Mouse (Mus musculus) v-Abl transformed pro-B cells (cell line): Measurements from ENCODE around the gene Mcu.

Source experiments
- in situ Hi-C, 2 experiments: fragments of 400-800 bp; cut with MboI; formaldehyde crosslinking; loops; one replicate each; pipeline ENCODE4 v1.15.1; 2025; ENCODE audit not compliant: unreplicated experiment in 2 of 2

The Mcu gene

DNA sequence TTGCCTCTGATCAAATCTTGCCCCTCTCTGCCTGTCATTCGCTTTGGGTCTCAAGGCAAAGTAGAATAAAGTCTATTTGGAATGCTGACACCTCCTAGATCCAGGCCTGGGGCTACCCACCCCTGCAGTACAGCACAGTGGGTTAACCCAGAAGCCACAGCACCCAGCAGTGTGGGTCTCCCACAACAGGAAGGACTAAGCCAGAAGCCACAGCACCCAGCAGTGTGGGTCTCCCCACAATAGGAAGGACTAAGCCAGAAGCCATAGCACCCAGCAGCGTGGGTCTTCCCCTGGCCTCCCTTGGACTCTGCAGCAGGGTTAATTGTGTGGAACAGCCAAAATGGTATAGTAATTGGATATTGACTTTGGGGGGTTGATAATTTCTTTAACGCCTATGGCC lies 76.4 kb downstream of the Mcu start:
- in situ Hi-C loops, result no loop called here

DNA sequence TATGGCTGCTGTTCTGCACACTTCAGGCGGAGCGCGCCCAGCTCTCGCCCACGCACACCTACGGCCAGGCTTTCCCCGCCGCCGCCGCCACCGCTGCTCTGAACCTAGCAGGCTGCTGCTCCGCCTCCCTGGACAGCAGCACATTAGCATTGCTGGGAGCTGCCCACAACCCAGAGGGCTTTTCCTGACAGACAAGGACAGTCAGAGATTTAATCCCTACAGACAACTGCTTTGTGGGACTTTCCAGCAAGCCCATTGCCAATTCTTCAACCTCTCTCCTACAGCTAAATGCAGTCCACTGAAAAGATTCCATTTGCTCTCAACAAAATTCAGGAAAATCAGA lies 77.0 kb downstream of the Mcu start:
- in situ Hi-C loops, result no loop called here

DNA sequence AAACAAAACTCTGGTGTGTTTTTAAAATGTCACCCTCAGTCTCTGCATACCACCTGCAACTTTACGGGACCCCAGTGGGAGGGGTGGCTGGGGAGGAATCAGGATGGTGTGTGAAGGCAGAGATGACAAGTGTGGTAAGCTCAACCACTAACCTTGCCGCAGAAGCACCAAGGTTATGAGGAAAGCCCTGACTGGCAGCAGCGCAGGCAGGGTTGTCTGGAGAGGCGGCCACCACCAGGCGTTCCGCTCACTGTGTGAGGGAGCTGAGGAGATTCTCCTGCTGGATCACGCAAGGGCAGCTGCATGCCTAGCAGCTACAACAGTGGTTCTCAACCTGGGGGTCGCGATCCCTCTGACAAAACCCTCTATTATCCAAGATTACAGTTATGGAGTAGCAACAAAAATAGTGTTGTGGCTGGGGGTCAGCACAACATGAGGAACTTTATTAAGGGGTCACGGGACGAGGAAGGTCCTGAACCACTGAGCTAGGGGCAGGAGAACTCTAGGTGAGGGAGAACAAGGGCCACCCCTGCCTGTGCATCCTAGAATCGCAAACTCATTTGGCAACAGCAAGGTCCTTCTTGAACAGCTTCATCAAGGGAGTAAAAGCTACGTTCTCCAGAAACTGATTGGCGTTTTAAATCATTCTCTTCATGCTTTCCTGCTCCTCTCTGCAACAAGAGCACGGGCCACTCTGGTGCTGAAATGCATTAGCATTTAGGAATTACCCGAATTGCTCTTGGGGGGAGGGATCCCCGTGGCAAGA lies 77.5 kb downstream of the Mcu start:
- in situ Hi-C loops, result no loop called here

DNA sequence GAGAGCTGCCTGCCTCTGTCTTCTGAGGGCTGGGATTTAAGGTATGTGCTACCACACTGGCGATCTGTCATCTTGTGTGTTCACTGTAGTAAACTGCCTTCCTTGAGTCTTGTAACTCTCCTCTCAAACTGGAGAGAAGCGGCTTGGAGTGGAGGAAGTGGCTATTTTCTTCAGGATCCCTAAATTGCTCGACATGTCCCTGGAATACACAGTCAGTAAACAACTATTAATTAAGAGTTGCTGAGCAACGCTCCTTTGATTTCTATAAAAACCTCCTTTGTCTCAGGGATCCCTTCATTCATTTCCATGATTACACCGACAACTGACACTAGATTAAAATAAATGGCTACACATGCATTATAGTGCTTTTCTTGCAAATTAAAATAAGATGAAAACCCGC lies 78.4 kb downstream of the Mcu start:
- in situ Hi-C loops, result no loop called here

DNA sequence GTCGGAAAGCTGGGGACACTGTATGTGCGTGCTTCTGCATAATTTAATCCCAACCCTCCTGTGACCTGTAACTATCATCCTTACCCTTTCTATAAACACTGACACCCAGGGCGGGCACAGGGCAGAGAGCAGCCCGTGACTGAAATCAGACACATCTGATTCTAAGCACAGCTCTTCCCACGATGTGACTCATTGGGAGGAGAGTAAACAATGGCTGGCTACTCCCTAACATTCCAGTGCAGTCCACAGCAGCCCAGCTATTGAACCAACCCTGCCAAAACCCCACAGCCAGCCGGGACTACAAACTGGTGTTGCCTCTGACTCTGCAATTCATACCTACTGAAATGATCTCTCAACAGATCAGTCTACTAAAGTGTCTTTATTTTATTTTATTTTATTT lies 78.9 kb downstream of the Mcu start:
- in situ Hi-C loops, result no loop called here

DNA sequence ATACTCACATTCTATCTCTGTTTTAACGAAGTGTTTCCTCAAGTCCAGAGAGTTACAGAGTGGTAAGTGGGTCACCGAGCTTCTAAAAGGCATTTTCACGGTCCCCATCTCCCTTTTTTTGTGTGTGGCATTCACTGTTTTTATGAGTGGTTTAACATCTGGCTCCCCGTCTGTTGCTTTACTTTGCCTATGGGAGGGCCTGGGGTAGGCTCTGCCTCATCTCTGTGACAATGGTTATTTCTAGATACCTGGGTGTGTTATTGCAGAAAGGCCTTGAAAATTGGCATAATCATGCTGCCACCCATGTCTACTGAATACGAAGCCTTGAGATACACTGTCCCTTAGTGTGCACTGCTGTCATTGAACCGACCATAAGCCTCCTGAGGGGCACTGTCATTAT lies 84.2 kb downstream of the Mcu start:
- in situ Hi-C loops, result no loop called here

DNA sequence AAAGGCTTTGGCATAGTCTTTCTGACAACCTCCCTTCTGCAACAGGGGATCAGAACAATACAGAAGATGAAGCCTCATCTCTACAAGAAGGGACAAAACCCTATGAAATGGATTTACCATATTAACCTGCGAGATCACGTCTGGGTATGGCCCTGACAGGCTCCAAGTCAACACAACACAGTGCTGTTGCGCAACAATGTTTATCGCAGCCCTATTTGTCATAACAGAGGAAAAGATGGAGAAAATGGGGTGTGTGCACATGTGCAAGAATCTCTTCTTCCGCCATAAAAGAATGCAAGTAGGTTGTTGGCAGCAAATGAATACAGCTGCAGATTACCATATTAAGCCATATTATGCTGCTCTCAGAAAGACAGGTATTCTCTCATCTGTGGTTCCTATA lies 88.7 kb downstream of the Mcu start:
- in situ Hi-C loops, result no loop called here

DNA sequence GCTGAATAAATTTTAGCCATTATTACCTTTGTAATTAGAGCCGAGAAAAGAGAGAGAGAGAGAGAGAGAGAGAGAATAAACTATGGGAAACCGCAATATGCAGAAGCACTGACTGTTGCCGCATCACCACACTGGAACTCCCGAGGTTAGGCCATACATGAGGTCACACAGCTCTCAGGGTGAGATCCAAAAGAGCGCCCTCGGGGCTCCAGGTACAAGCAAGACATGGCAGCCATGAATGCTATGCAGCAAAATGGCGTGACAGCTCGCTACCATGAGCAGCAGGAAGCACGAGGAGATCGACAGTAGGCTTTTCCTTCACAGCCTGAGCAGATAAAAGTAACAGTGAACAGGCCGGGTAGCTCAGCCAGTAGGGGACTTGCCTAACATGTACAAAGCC lies 89.2 kb downstream of the Mcu start:
- in situ Hi-C loops, result no loop called here

DNA sequence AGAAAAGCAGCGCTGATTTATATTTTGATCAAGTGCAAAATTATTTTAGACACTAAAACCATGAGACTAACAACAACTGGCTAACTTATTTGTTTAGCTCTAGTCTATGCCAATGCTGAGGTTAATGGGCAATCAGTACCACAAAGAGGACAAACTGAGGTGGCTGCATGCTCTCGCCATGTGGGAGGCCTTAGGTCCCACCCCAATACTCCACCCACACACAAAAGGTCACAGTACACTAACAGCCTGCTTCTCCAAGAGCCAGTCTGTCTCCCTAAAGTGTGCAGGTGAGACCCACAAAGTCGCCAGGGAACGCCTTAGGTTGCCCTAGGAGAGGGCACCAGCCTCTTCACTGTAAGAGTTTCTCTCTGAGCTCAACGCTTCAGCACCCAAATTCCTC lies 91.8 kb downstream of the Mcu start:
- in situ Hi-C loops, result no loop called here

DNA sequence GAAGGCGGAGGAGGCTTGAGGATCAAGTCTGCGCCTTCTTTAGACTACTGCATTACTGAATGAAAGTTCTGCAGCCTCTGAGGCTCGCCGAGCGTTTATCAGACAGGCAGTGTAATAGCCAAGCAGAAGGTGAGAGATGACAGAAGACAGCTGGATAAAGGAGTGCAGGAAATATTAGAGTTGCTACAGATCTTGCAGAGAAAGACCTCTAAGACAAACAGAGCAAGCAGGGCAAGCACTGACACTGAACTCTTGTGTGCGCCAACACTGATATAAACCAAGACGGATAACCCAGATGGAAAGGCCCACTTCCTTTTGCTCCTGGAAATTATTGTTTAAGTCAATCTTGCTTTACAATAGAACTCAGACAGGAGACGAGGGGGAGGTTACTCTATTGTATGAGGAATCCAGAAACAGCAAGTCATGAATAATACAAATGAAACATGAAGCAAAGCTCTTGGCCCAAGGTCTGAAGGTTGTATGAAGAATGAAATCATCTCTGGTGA lies 92.6 kb downstream of the Mcu start:
- in situ Hi-C loops, result no loop called here

DNA sequence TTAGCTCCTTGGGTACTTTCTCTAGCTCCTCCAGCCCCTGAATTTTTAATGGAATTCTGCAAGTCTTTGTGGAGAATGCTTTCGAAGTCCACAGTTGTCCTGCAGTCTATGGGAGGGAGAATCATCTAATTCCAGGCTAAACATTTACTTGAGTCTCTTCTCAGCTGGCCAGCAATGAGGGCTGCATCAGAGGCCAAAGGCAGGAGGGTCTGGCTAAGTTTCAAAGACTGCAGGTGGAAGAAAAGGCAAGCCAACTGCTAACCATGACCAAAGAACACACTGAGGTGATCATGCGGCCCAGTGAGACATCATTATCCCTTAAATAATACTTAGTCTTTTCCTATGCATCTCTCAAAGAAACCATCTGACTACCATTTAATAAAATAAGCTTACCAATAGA lies 95.8 kb downstream of the Mcu start:
- in situ Hi-C loops, result no loop called here

DNA sequence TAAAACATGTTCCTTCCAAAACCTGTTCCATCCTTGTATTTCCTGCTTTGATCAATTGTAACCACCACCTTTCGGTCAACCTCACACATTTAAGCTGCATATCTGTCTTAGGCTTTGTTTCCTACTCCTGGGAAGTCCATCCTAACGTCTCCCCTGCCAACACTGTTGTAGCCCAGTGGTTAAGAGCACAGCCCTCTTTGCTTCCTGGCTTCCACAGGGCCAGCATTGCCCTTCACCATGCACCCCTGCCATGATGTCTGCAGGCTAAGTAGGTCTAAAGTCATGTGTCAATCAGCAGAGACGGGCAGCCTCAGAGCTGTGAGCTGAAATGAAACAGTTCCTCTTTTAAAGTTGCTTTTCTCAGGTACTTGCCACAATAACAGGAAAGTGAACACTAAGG lies 97.1 kb downstream of the Mcu start:
- in situ Hi-C loops, result no loop called here

DNA sequence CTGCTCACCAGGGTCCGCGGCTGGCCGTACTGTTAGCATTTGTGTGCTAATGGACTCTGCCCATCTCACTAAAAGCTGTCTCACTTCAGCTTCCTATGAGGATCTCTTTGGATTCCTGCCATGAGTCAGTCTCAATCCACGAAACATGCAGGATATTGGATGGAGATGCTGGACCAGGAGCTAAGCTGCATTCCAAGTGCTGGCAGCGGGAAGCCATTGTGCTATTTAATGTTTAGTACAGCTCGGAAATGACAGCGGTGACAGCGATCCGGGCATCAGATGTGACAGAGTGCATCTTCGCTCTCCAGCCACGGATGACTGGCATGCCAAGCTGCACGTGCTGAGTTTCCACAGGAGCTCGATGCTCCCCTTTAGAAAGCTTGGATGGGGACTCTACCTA lies 99.3 kb downstream of the Mcu start:
- in situ Hi-C loops, result no loop called here

DNA sequence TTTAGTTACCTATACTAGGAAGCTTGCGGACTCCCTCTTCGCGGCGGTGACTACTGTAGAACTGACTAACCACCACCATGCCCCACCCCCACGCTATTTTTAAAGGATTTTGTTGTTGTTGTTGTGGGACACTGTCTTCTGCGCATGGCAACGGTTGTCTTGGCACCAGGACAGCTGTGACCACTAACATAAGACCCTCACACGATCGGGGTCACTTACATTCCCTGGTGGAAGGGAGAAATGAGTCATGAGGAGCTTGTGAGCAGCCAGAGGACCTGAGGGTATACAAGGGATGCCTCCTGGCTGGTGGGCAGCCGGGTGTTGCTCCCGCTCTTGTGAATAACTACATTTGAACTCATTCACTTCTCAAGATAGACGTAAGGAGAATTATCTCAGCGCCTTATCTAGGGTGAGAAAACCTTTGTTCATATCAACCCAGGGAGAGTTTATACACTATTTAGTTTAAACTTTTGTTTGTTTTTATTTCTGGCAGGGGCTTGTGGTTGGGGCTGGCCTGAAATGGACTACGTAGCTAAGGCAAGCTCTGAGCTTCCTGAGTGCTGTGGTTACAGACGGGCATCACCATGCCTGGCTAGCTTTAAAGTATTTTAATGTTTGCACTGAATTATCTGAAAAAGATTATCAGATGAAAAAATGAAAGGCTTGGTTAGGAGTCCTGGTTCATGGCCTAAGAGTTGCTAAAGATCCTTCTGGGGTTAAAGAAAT lies 101.6 kb downstream of the Mcu start:
- in situ Hi-C loops, result no loop called here

DNA sequence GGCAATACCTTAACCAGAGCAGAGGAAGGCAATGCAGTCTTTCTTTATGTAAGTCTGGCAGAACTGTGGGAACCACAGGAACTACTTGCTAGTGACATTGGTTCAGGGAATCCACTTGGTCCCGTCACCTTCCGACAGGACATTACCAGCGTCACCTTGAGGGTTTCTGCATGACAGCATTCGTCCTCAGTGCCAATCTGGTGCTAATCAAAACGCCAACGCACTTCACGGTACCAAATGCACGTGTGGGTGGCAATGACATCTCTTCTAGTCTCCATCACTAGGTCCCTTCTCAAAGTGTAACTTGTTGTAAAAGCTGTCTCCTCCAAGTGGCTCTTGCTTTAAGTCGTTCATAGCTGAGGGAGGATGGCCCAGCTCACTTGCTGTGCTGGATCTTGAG lies 104.3 kb downstream of the Mcu start:
- in situ Hi-C loops, result no loop called here

DNA sequence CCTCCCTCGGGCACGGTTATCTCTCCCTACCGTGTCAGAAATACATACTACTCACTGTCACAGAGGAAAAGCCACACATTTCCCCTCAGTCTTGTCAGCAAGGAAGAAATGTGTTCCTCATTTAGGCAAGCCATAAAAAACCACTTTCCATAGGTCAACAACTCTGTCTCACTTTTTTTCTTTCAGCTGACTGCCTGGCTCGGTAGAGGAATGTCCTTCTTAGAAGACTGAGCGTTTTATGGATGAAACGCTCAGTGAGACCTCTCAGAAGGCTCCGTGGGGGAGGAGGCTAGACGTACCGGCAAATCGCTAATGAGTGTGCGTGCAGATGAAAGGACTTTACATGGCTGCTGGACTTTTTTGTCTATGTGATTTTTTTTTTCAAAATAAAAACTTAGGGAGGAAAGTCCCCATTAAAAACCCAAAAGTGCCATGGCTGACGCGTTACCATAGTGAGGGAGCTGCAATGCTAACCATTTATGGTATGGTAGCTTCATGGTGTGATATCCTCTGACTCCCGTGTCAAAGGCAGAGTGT lies 105.0 kb downstream of the Mcu start:
- in situ Hi-C loops, result no loop called here

DNA sequence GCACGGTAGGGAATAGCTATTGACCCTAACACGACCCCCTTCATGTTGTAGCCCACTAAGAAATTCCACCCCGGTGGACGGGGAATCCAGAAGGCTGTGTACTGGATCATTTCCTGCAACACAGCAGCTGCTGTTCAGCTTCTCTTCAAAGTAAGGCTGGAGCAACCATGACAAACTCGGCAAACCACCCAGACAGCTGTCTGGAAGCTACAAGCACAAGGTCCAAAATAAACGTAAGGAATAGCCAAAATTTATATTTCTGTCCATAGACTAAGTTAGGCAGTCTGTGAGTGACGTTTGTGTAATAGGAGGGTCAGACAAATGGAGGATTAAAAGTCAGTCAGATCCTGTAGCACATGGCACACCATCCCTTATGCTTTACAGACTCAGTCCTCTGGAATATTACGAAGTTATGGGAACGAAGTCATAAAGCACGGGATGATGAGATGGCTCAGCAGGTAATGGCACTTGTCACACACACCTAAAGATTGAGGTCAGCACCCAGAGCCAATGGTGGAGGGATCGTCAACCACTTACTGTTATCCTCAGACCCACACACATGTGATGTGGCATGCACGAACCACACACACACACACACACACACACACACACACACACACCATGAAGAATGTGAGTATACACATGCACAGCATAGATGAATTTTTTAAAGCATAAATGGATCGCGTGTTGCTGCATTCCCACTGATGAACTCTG lies 105.6 kb downstream of the Mcu start:
- in situ Hi-C loops, result no loop called here

DNA sequence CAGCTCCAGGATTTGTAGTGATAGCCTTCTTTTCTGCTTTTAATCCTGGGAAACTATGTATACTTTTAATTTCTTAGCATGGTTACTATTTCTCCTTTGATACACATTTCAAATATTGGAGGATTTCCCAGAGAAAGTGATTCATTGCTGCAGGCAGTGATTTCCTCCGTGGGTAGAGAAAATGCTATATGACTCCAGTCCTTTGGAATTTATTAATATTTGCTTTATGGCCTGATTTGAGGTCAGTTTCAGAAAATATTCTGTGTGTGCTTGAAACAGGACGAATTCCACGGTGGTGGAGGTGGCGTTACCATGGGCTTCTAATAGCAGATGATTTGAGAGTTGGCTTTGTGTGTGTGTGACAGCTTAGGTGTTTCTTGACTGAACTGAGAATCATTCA lies 107.3 kb downstream of the Mcu start:
- in situ Hi-C loops, result no loop called here

DNA sequence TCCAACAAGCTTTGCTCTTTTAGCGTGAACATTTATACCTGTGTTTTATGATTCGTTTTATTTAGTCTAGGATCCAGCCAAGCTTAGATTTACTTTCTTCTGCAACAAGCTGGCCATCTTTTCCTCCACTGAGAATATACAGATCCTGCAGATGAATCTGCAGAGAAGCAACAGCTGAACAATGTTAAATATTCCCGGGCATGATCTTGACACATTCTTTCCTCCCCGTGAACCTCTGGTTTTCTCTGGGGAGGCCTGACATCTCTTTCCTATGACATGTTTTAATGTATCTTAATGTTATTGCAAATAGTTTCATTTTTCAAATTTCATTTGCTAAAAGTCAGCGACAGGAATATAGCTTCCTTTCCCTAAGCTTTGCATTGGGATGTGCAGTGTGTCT lies 109.8 kb downstream of the Mcu start:
- in situ Hi-C loops, result no loop called here

DNA sequence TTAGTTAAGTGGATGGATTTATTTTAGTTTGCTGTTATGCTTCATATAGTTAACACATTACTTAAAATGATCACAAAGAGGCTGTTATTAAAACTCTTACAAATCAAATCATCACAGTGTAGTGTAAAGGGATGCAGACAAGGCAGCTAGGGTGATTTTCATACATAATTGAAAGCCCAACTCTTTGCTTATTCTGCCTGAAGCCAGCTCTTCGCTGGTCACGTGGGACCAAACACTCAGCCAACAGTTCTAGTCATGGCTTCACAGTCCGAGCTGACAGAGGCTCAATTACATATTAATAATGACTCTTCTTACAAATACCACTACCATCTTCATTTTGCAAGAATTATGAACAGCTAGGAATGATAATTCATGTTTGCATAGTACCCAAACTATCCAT lies 112.2 kb downstream of the Mcu start:
- in situ Hi-C loops, result no loop called here

DNA sequence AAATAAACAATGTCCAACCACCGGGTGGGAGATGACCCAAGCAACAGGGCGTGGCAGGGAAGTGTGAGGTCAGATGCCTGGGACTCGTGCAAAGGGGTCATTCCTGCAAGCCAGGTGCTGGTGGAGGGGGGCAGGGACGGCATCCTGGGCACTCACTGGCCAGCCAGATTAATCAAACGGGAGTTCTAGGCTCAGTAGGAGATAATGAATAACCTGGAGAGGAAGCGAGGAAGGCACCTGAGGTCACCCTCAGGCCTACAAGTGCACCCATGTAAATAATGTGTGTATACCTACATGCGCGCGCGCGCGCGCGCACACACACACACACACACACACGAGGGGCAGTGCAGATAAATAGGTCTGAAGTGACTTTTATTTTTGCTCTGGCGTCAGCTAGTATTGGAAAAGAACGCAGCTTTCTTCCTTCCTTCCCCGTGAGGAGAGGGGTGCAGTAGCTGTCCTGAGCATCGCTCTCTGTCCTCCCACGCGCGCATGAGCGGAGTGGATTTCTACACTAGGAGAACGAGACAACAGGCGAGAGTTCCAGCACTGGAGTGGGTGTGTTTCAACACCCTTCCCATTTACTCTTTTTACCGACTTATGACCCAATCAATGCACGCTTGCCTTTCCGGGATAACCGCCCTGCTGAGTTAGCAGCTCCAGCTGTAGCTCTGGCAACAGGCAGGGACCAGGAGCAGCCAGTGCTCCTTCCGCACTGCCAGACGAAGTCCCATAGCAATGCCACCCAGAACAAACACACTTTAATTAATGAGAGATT lies 112.9 kb downstream of the Mcu start:
- in situ Hi-C loops, result no loop called here
